Mouse (Mus musculus) erythroblast, embryonic 14.5 days (primary cell): ENCODE data around the gene Pdss2.

Experiments
- GATA1 ChIP-seq: IDR thresholded peaks from 2 replicates; pipeline ENCODE4 v1.6.1; 2012; ENCODE audit warnings: low read length, inconsistent platforms, mixed read lengths
- TAL1 ChIP-seq: IDR thresholded peaks from 3 replicates; pipeline ENCODE4 v1.6.1; 2012; ENCODE audit warnings: low read length, inconsistent platforms, mixed read lengths

DNA sequence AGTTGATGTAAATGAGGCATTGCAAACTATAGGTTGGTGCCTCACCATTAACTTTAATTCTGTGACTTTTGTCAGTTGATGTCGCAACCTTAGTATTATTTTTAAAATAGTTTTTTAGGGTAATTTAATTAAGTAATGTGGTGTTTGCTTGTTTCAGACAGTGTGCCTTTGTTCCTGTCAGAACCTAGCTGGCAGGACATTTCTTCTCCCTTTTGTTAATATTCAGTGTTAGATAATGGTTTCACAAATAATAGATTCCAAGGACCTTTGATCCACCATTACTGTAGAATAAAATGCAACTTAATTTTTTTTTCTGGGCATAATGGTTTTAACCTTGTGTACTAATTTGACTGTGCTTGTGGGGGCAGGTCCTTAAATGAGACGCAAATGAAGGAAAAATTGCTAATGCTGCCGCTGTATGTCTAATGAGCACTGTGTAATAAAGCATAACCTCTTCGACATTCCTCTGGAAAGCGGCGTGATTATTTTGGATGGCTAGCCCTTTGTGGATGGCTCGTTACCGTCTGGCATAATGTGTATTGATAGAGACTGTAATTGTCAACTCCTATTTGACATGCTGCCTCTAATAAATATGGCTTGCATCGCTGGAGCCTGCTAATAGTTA lies 96.2 kb downstream of the Pdss2 start:
- no peak for TF ChIP-seq TAL1
- no peak for TF ChIP-seq GATA1
